Mouse (Mus musculus): ENCODE measurements around the gene Elmod2.

Gene Elmod2

GRCm38 (mm10) chr8:83285391-83285790 lies 46.9 kb downstream of the Elmod2 start:
- in situ Hi-C loops (cut with MboI; ENCODE audit: low sequenced_read_pairs) = no loop called here

GRCm38 (mm10) chr8:83278431-83278830 lies 53.9 kb downstream of the Elmod2 start:
- in situ Hi-C loops (cut with MboI; ENCODE audit: low sequenced_read_pairs) = no loop called here

- in situ Hi-C loops (cut with MboI; ENCODE audit: low sequenced_read_pairs) = no loop called here
Measured at GRCm38 (mm10) chr8:83274470-83274869, 57.8 kb downstream of the Elmod2 start.

- in situ Hi-C loops (cut with MboI; ENCODE audit: low sequenced_read_pairs) = no loop called here
Measured at GRCm38 (mm10) chr8:83272464-83272863, 59.8 kb downstream of the Elmod2 start.

GRCm38 (mm10) chr8:83271172-83271571 lies 61.1 kb downstream of the Elmod2 start:
- in situ Hi-C loops (cut with MboI; ENCODE audit: low sequenced_read_pairs) = no loop called here
